Mouse (Mus musculus) frontal cortex, postnatal 10 days (tissue): ENCODE data around the gene Fastk.
"Not testable (repeated sequence)": the region's sequence is repeated elsewhere in the genome, so short reads cannot be mapped to it uniquely, and the experiment has no call there.

Experiments used
- DNase-seq, 2 experiments: peaks; one replicate each; pipeline ENCODE4 v3.0.0; 2022; ENCODE audit warnings: low spot score in 2 of 2, mixed read lengths in 1 of 2

Fastk gene

DNA sequence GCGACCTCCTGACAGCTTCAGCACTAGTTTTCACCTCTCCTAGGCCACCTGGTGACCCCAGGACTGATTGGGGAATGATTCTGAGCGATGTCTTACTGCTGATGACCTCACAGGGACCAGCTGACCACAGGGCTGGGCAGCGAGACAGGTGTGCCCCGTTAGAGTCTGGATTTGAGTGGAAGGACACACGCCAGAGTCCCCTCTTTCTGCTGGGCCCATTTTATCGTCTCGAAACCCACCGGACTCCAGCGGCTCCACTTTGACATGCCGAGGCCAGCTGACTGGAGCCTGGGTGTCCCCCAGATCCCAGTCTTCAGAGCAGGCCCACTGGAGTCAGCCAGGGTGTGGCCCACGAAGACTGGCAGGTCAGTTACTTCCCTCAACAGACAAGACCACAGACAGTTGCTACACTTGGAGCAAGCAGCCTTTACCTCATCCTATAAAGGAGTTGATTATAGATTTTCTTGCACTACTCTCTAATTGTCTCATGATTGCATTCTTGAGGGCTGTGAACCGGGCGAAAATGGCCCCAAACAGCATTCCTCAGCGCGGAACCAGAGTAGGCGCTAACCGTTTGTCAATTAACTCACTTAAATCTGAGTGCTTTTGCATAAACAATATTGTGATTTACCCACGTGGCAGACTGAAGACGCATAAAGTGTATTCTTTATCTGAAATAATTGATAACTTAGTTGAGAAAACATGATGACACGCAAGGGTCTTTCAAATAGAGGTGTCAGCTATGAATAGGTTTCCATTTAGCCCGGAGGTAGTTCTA is 20.9 kb downstream of the Fastk start:
- no peak for DNase-seq

DNA sequence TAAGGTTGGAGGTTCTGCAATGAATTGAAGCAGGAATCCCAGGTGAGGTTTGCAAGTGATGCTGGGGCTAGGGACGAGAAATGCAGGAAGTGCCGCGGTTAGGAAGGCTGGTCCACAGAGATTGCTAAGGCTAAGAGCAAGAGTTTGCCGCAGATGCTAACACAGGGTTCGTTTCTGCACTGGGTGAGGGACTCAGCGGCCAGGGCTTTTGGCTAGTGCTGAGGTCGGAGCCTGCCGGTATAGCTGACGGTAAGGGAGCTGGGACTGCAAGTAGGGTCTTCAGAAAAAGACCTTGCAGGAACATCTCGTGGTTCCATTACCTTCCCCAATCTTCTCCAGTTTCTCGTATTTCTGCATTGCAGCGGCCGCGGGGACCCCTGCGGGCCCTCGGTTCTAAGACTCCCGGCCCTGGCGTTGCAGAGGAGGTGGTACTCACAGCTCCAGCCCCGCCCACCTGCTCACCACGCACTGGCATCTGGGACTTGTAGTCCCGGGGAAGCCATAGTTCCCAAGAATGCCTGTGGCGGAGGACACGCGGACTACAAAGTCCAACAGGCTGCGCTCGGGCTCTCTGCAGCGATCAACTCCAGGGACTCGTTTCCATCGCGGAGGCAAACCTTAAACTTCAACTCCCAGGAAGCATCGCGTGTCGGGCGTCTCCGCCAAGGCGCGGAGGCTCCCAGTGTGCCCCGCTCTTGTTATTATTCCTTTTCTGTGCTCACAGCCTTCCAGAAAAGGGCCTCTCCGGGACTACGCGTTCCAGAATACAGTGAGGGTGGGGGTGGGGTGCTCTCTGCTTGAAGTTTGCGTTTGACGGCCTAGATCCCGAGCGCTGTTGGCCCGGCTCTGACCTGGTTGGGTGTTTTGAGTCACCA is 21.7 kb downstream of the Fastk start, which contains the start of the genes Cdk5 and Slc4a2:
Gene Cdk5, minus strand, starts transcription at position 402 of the 875 bp plus-strand sequence.
Gene Slc4a2, plus strand, starts transcription at position 709 of the 875 bp plus-strand sequence.
- DNase-seq, result peak; percentile 98 to 99

DNA sequence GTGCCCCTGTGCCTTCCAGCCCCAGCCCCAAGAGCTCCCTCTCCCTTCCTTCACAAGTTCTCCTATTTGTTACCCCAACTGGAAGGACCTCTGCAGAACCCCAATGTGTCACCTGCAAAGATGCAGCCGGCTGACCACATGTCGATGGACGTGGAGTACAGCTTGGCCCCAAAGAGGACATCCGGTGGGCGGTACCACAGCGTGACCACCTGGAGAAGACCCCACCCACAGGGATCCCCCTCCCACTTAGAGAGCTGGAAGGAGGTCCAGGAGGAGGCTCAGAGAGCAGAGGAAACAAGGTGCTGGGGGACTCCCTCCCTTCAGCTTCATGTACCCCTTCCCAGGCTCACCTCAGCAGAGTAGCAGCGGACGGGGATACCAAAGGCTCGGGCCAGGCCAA is 24.7 kb downstream of the Fastk start:
- no peak for DNase-seq

DNA sequence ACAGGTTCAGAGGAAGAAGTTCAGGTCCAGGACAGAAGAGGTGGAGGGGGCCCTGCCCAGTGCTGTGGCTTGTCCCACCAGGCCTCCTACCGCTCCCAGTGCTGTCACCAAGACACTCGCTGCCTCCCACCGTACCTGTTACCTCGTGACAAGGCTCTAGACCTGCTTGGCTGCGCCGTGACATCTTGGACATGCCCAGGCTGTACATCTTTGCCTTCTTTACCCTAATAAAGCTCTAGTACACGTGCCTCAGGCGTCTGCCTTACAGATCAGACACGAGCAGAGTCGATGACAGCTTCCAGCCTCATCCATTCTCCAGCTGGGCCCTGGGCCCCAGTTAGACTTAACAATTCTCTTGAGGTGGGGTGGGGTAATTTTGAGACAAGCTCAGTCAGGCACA is 27.5 kb downstream of the Fastk start:
- DNase-seq, result no peak

DNA sequence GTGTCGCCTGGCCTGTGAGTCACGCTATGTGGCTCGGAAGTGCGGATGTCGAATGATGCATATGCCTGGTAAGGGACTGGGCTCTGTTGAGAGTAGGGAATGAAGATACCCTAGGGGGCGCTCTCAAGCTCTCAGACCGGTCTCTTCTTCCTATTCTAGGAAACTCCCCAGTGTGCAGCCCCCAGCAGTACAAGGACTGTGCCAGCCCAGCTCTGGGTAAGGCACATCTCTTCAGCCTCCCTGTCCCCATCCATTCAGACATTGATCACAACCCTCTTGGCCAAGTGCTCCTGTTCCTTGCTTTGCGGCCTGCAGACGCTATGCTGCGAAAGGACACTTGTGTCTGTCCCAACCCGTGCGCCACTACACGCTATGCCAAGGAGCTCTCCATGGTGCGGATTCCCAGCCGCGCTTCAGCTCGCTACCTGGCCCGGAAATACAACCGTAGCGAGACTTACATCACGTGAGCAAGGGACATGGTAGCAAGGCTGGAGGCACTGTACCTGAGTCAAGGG is 28.8 kb downstream of the Fastk start:
- peak in 1 of 2 experiments; percentile 59 for DNase-seq

DNA sequence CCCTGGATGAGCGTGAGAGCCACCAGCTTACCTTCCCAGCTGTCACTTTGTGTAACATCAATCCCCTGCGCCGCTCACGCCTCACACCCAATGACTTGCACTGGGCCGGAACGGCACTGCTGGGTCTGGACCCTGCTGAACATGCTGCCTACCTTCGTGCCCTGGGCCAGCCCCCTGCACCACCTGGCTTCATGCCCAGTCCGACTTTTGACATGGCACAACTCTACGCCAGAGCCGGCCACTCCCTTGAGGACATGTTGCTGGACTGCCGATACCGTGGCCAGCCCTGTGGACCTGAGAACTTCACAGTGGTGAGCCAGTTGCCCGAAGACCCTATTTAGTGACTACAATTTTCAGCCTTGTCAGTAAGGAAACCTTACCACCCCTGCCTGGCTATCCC is 31.1 kb downstream of the Fastk start:
- DNase-seq, result no peak

DNA sequence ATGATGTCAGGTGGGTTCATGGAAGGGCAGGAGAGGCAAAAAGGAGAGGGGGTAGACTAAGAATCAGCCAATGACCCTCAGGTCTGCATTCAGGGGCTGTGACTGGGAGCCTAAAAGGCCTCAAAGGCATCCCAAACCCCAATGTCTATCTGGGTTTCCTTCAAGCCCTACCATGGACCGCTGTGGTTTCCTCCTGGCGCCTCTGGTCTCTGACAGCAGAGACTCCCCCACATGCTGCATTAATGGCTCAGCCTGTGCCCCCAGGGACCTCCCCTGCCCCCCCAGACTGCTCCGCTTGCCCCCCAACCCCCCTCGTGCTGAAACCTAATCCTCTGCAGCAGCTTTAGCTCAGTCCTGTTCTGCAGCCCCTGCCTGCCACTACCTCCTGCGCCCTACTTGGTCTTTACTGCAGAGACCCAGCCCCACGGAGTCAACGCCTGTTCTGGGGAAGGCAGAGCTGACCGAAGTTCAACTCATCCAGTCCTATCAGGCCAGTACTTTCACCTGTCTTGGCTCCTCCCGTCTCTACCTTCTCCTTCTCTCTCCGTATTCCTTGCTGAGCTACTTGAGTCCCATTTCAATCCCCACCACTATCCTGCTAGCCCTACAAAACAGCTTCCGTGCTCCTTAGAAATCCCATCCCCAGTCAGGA is 31.9 kb downstream of the Fastk start, which contains the start of gene Asic3:
Gene Asic3, plus strand, starts transcription at position 351 of the 652 bp plus-strand sequence.
- no peak for DNase-seq

DNA sequence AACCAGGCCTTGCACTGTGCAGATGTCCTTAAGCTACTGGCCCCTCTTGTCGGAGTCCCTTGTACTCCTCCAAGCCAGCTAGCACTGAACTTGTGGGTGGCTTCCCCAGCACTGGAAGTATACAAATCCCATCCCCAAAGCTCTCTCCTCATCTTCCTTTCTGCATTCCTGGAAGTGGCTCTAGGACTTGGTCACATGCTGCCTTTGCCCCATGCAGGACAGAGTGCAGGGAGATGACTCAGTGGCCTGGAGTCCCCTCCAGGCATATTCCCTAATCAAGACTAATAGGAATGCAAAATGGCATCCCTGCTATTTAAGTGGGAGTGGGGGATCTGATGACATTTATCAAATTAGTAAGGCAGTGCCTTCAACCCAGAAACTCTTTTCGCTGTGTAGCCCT is 33.0 kb downstream of the Fastk start:
- no peak for DNase-seq

DNA sequence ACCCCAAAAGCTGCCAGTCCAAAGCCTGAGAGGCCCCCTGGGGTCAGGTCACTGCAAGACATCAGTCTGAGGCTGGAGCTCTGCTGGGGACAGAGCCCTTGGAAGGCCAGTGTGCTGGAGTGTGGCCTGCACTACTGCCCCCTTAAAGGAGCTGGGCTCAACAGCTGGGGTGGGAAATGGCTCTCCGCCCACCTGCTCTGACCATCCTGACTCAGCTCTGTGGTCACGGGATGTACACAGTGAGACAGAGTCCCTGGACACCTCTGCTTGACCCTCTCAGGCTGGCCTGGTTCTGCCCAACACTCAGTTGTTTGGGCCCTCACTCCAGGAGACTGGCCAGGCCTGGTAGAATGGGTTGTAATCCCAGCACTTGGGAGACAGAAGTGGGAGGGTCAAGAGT is 35.6 kb downstream of the Fastk start:
- no peak for DNase-seq

DNA sequence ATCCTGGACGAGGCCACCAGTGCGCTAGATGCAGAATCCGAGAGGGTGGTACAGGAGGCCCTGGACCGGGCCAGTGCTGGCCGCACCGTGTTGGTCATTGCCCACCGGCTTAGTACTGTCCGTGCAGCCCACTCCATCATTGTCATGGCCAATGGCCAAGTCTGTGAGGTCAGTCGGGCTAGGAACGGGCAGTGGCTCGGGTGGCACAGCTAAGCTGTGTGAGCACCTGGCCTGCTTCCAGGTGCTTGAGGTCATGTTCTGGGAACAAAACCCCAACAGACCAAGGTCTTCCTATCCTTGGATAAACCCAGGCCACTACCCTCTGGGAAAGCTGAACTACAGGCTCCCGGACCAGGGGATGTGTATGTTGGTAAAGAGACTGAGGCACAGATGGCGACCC is 36.4 kb downstream of the Fastk start:
- DNase-seq, result no peak

DNA sequence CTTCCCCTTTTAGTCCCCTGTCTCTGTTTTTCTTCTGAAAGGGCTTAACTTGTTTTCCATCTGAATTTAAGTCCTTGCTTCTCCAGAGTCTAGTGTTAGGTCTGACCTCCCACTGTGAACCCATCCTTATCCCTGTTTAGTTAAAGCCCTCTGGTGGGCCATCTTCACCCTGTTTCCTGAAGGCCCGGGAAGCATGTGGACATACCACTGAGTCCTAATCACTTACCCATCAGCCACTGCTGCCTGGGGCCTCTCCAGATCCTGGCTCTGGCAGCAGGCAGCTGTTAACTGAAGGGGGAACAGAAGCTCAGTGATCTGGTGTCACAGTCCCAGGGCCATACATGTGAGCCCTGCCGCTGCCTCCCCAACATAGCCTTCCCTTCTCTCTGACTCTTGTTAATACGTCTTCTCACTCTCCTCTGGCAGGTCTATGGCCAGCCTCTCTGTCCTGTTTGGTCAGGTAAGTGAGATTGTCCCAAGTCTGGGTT is 39.7 kb downstream of the Fastk start:
- no peak for DNase-seq

DNA sequence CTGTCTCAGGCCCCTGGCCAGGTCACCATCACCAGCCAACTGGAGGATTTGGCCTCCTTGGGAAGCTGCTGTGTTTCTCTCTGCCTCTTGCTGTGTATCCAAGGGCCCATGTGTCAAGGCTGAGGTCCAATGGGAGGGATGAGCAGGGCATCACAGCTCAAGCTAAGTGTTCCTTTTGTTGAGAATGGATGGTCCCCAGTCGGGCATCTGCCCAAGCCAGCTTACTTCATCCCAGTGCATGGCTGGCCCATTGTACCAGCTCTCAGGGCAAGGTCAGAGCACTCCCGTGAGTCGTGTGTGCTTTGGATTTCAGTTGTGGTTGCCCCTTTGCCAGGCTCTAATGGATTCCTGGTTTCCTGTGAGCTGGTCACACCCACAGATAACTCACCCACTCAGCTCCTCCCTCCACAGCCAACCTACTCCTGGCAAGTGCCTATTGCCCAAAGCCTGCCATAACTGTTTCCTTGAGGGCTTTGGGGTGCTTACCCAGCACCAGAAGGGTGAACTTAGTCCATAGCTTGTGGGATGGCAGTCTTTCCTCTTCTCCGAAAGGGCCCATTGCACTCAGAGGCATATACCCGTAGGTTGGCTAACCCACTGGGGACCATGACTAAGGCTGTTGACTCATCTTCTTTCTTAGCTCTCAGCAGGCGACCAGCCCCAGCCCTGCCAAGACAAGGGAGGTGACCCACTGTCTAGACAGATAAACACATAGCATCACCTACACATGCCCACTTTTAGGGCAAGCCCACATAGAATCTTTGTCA is 40.3 kb downstream of the Fastk start:
- DNase-seq, result no peak

DNA sequence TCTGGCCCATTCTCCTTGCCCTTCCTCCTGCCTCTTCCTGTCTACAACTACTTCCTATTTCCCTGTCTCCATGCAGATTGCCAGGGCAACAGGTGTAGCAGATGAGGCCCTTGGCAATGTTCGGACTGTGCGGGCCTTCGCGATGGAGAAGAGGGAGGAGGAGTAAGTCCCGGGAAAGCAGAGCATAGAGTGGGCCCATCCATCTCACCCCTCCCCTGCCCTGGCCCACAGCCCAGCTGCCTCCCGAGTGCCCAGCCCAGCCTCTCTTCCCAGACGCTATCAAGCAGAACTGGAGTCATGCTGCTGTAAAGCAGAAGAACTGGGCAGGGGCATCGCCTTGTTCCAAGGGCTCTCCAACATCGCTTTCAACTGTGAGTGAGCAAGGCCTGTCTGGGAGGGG is 43.1 kb downstream of the Fastk start:
- DNase-seq, result no peak

DNA sequence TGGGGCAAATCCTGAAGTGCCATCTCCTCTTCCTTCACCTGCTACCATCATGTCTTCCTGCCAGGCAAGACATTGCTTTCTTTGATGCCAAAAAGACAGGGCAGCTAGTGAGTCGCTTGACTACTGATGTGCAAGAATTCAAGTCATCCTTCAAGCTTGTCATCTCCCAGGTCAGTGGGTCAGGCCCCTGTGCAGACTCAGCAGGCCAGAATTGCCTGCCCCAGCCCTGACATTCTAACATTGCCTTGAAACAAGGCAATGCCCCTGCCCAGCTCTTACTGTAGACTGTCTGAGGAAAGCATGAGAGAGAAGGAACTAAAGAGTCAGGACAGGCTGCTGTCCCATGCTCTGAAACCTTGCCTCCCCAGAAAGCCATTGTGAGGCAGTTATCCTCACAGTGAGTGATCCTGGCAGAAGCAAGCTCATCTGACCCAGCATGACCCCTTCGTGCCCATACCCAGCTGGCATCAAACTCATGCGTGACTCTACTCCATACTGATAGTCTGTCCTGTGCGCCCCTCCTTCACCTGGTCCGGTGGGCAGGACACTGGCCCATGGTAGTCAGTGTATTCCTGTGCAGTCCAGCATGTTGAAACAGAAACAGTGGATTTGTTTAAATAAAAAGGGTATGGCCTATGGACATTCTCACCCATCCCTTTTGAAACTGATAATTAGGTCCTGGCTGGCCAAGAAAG is 44.0 kb downstream of the Fastk start:
- no peak for DNase-seq

DNA sequence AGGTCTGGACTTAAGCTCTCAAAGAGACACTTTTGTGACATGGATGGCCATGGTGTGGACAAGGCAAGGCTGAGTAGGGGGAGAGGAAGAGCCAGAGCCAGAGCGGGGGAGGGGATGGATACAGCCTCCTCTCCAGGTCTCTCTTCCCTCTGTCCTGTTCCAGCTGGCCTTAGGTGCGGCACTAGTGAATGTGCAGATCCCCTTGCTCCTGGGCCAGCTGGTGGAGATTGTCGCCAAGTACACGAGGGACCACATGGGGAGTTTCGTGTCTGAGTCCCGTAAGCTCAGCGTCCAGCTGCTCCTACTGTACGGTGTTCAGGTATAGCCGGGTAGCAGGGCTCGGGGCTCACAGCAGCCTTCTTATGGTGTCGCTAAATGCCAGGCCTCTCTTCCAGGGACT is 44.7 kb downstream of the Fastk start:
- no peak for DNase-seq

DNA sequence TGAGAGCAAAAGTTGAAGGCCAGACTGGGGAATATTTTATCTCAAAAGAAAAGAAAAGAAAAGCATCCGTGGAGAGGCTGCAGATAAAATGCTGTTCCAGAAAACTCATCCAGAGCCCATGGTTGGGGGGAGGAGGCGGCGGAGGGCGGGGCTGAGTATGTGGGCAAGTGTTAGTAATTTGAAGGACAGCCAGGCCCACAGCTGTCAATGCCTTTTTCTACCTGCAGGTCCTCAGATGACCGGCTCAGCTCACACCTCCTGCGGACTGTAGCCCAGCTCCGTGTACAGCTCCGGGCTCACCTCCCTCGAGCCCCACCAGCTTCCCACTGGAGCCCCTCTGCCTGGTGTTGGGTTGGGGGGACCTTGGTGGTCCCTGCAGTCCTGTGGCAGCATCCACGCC is 45.4 kb downstream of the Fastk start:
- no peak for DNase-seq

DNA sequence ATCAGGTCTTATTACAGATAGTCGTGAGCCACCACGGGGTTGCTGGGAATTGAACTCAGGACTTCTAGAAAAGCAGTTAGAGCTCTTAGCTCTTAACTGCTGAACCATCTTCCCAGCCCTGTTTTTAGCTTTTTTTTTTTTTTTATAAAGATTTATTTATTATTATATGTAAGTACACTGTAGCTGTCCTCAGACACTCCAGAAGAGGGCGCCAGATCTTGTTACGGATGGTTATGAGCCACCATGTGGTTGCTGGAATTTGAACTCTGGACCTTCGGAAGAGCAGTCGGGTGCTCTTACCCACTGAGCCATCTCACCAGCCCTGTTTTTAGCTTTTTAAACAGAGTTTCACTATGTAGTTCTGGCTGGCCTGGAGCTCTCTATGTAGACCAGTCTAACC is 48.8 kb downstream of the Fastk start:
- not testable (repeated sequence) for DNase-seq

DNA sequence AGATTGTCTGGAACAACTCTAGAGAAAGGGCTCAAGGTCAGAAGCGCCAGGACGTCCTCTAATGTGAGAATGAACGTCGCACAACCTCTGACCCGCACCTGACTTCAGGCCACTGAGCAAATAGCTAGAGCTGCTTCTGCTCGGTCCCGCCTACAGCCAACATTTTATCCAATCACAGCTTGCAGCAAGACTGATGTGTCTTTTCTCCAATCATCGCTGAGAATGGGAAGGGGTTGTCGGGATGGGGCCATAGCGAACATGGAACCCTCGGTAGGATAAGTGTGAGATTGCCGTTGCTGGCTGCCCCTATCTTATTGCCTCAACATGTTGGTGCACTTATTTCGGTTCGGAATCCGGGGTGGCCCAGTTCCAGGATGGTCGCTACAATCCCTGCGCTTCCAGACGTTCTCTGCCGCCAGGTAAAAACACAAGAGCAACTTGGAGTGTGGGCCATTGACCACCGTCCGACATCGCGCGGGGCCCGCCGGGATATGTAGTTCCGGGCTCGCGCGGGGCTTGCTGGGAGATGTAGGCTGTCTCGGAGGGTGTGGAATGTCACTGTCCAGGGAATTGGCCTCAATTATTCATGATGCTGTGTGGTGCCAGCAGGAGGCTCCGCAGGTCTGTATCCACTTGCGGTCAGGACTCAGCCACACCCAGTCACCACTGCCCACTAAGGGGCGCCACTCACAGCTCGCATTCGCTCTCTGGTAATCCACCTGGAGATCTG is 50.8 kb downstream of the Fastk start:
- peak; percentile 94 for DNase-seq

DNA sequence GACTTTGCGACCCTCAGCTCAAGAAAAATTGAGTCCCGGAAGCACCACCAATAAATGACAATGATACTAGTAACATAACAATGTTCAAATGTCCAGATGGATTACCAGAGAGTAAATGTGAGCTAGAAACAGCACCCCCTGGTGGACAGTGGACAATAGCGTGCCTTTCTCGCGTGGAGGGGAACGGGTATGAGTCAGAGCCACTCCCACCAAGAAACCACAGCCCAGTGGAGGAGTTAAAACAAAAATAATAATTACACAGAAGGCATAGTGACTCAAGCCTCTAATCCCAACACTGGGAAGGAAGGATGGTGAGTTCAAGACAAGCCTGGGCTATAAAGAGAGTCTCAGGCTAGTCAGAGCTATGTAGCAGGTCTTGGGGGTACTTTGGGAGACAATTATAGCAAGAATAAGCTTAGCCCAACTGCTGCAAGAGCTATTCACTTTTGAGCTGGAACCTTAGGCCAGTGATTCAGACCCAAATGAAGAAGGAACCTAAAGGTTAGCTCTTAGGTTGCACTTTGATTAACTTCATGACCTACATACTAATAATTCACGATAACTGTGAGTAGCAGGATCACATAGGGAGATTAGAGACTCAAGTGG is 51.6 kb downstream of the Fastk start, which contains the start of gene Abcb8:
Gene Abcb8, plus strand, starts transcription at position 272 of the 606 bp plus-strand sequence.
- peak; percentile 69 to 74 for DNase-seq
